Mouse (Mus musculus): ENCODE measurements at regions not wholly inside any gene's neighbourhood (a gene's known extent, or its start where the extent isn't known, plus 50 kb on each side); places are given as distances from the start of the nearest gene placed in this dataset.

- H3K27ac ChIP-seq (replicated peaks; ENCODE audit: low read depth, low read length), result no peak overlapping the region
- no peaks in the 10 kb centered on the region for H3K4me1 ChIP-seq (ENCODE audit: control insufficient read depth, insufficient read depth, low read length)
- ATAC-seq (ENCODE audit: insufficient number of reproducible peaks, low FRiP score, low TSS enrichment, low read depth), result no peak
- no peaks in the 10 kb centered on the region for H3K9me3 ChIP-seq (ENCODE audit: control insufficient read depth, low read length)
- no peak overlapping the region for H3K4me3 ChIP-seq (ENCODE audit: low read depth, low read length)
- H3K36me3 ChIP-seq (ENCODE audit: control insufficient read depth, insufficient read depth, low read length), result no peaks in the 10 kb centered on the region
- no peak for DNase-seq (ENCODE audit: low spot score)
- WGBS, result 69% methylated on average over 9 of the region's 9 CpGs
- H3K4me2 ChIP-seq (ENCODE audit: low read depth, severe bottlenecking), result no peak overlapping the region
- no peak overlapping the region for H3K9ac ChIP-seq (ENCODE audit: low read length)
- H3K27me3 ChIP-seq (ENCODE audit: control insufficient read depth, insufficient read depth, low read length), result no peaks in the 10 kb centered on the region
These were observed 646.3 kb downstream of the Rab28 start for GRCm38 (mm10) chr5:41061646-41062045.

- Histone ChIP-seq H3K4me2 (ENCODE audit: low read depth, severe bottlenecking) (no peak overlapping the region), H3K9me3 (ENCODE audit: control insufficient read depth, low read length) (no peaks in the 10 kb centered on the region), H3K27me3 (ENCODE audit: control insufficient read depth, insufficient read depth, low read length) (no peaks in the 10 kb centered on the region), H3K4me3 (ENCODE audit: low read depth, low read length) (no peak overlapping the region), H3K27ac (replicated peaks; ENCODE audit: low read depth, low read length) (no peak overlapping the region), H3K36me3 (ENCODE audit: control insufficient read depth, insufficient read depth, low read length) (no peaks in the 10 kb centered on the region), H3K9ac (ENCODE audit: low read length) (no peak overlapping the region), H3K4me1 (ENCODE audit: control insufficient read depth, insufficient read depth, low read length) (no peaks in the 10 kb centered on the region)
- DNase-seq (ENCODE audit: low spot score) (no peak), ATAC-seq (ENCODE audit: insufficient number of reproducible peaks, low FRiP score, low TSS enrichment, low read depth) (no peak)
- WGBS, result 44% methylated on average over 3 of the region's 3 CpGs
These were observed 646.7 kb downstream of the Rab28 start for GRCm38 (mm10) chr5:41061222-41061621.

- no peaks in the 10 kb centered on the region for H3K4me1 ChIP-seq (ENCODE audit: control insufficient read depth, insufficient read depth, low read length)
- H3K36me3 ChIP-seq (ENCODE audit: control insufficient read depth, insufficient read depth, low read length), result no peaks in the 10 kb centered on the region
- no peak overlapping the region for H3K9ac ChIP-seq (ENCODE audit: low read length)
- no peak overlapping the region for H3K4me2 ChIP-seq (ENCODE audit: low read depth, severe bottlenecking)
- DNase-seq (ENCODE audit: low spot score) (no peak), ATAC-seq (ENCODE audit: insufficient number of reproducible peaks, low FRiP score, low TSS enrichment, low read depth) (no peak)
- H3K9me3 ChIP-seq (ENCODE audit: control insufficient read depth, low read length), result no peaks in the 10 kb centered on the region
- no peak overlapping the region for H3K4me3 ChIP-seq (ENCODE audit: low read depth, low read length)
- WGBS, result 91% methylated on average over 3 of the region's 3 CpGs
- no peaks in the 10 kb centered on the region for H3K27me3 ChIP-seq (ENCODE audit: control insufficient read depth, insufficient read depth, low read length)
- no peak overlapping the region for H3K27ac ChIP-seq (replicated peaks; ENCODE audit: low read depth, low read length)
These were observed 649.9 kb downstream of the Rab28 start for GRCm38 (mm10) chr5:41058015-41058414.

GRCm38 (mm10) chr5:41051948-41052347 lies 656.0 kb downstream of the Rab28 start:
- Histone ChIP-seq H3K36me3 (ENCODE audit: control insufficient read depth, insufficient read depth, low read length) (no peaks in the 10 kb centered on the region), H3K4me2 (ENCODE audit: low read depth, severe bottlenecking) (no peak overlapping the region), H3K4me3 (ENCODE audit: low read depth, low read length) (no peak overlapping the region), H3K9me3 (ENCODE audit: control insufficient read depth, low read length) (no peaks in the 10 kb centered on the region), H3K9ac (ENCODE audit: low read length) (no peak overlapping the region), H3K27me3 (ENCODE audit: control insufficient read depth, insufficient read depth, low read length) (no peaks in the 10 kb centered on the region), H3K27ac (replicated peaks; ENCODE audit: low read depth, low read length) (no peak overlapping the region), H3K4me1 (ENCODE audit: control insufficient read depth, insufficient read depth, low read length) (no peaks in the 10 kb centered on the region)
- DNase-seq (ENCODE audit: low spot score) (no peak), ATAC-seq (ENCODE audit: insufficient number of reproducible peaks, low FRiP score, low TSS enrichment, low read depth) (0 out of 2 replicates have a peak, but pooled peaks have one; percentile 54)
- 32% methylated on average over 4 of the region's 4 CpGs for WGBS

- ATAC-seq (ENCODE audit: insufficient number of reproducible peaks, low FRiP score, low TSS enrichment, low read depth) (no peak), DNase-seq (ENCODE audit: low spot score) (no peak)
- H3K27ac ChIP-seq (replicated peaks; ENCODE audit: low read depth, low read length), result no peak overlapping the region
- 15% methylated on average over 1 of the region's 1 CpGs for WGBS
- H3K36me3 ChIP-seq (ENCODE audit: control insufficient read depth, insufficient read depth, low read length), result no peaks in the 10 kb centered on the region
- no peak overlapping the region for H3K4me2 ChIP-seq (ENCODE audit: low read depth, severe bottlenecking)
- no peak overlapping the region for H3K4me3 ChIP-seq (ENCODE audit: low read depth, low read length)
- no peaks in the 10 kb centered on the region for H3K4me1 ChIP-seq (ENCODE audit: control insufficient read depth, insufficient read depth, low read length)
- no peak overlapping the region for H3K9ac ChIP-seq (ENCODE audit: low read length)
- H3K27me3 ChIP-seq (ENCODE audit: control insufficient read depth, insufficient read depth, low read length), result no peaks in the 10 kb centered on the region
- H3K9me3 ChIP-seq (ENCODE audit: control insufficient read depth, low read length), result no peaks in the 10 kb centered on the region
These were observed 659.4 kb downstream of the Rab28 start for GRCm38 (mm10) chr5:41048515-41048914.

GRCm38 (mm10) chr5:41045221-41045620 lies 662.7 kb downstream of the Rab28 start:
- Histone ChIP-seq H3K36me3 (ENCODE audit: control insufficient read depth, insufficient read depth, low read length) (no peaks in the 10 kb centered on the region), H3K4me2 (ENCODE audit: low read depth, severe bottlenecking) (no peak overlapping the region), H3K9me3 (ENCODE audit: control insufficient read depth, low read length) (no peaks in the 10 kb centered on the region), H3K27ac (replicated peaks; ENCODE audit: low read depth, low read length) (no peak overlapping the region), H3K9ac (ENCODE audit: low read length) (no peak overlapping the region), H3K4me3 (ENCODE audit: low read depth, low read length) (no peak overlapping the region), H3K27me3 (ENCODE audit: control insufficient read depth, insufficient read depth, low read length) (no peaks in the 10 kb centered on the region), H3K4me1 (ENCODE audit: control insufficient read depth, insufficient read depth, low read length) (no peaks in the 10 kb centered on the region)
- WGBS, result 69% methylated on average over 1 of the region's 1 CpGs
- no peak for DNase-seq (ENCODE audit: low spot score)
- ATAC-seq (ENCODE audit: insufficient number of reproducible peaks, low FRiP score, low TSS enrichment, low read depth), result no peak

- H3K9ac ChIP-seq (ENCODE audit: low read length), result no peak overlapping the region
These were observed 663.5 kb downstream of the Rab28 start for GRCm38 (mm10) chr5:41044465-41044864.

GRCm38 (mm10) chr5:41038790-41039189 lies 669.2 kb downstream of the Rab28 start:
- Histone ChIP-seq H3K4me1 (ENCODE audit: control insufficient read depth, insufficient read depth, low read length) (no peaks in the 10 kb centered on the region), H3K9ac (ENCODE audit: low read length) (no peak overlapping the region), H3K27ac (replicated peaks; ENCODE audit: low read depth, low read length) (no peak overlapping the region), H3K27me3 (ENCODE audit: control insufficient read depth, insufficient read depth, low read length) (no peaks in the 10 kb centered on the region), H3K4me3 (ENCODE audit: low read depth, low read length) (no peak overlapping the region), H3K4me2 (ENCODE audit: low read depth, severe bottlenecking) (no peak overlapping the region), H3K36me3 (ENCODE audit: control insufficient read depth, insufficient read depth, low read length) (no peaks in the 10 kb centered on the region), H3K9me3 (ENCODE audit: control insufficient read depth, low read length) (no peaks in the 10 kb centered on the region)
- ATAC-seq (ENCODE audit: insufficient number of reproducible peaks, low FRiP score, low TSS enrichment, low read depth) (no peak), DNase-seq (ENCODE audit: low spot score) (no peak)
- 91% methylated on average over 4 of the region's 4 CpGs for WGBS

More at GRCm38 (mm10) chr5:41044465-41044864, 663.5 kb downstream of the Rab28 start:
- Histone ChIP-seq H3K4me3 (ENCODE audit: low read depth, low read length) (no peak overlapping the region), H3K4me2 (ENCODE audit: low read depth, severe bottlenecking) (no peak overlapping the region), H3K4me1 (ENCODE audit: control insufficient read depth, insufficient read depth, low read length) (no peaks in the 10 kb centered on the region), H3K27ac (replicated peaks; ENCODE audit: low read depth, low read length) (no peak overlapping the region), H3K9me3 (ENCODE audit: control insufficient read depth, low read length) (no peaks in the 10 kb centered on the region), H3K27me3 (ENCODE audit: control insufficient read depth, insufficient read depth, low read length) (no peaks in the 10 kb centered on the region), H3K36me3 (ENCODE audit: control insufficient read depth, insufficient read depth, low read length) (no peaks in the 10 kb centered on the region)
- DNase-seq (ENCODE audit: low spot score), result peak; percentile 87
- ATAC-seq (ENCODE audit: insufficient number of reproducible peaks, low FRiP score, low TSS enrichment, low read depth), result 0 out of 2 replicates have a peak, but pooled peaks have one; percentile 47

GRCm38 (mm10) chr5:41006692-41007091 lies 701.3 kb downstream of the Rab28 start:
- no peaks in the 10 kb centered on the region for H3K4me1 ChIP-seq (ENCODE audit: control insufficient read depth, insufficient read depth, low read length)
- no peak overlapping the region for H3K4me3 ChIP-seq (ENCODE audit: low read depth, low read length)
- ATAC-seq (ENCODE audit: insufficient number of reproducible peaks, low FRiP score, low TSS enrichment, low read depth), result no peak

More at GRCm38 (mm10) chr5:41006692-41007091, 701.3 kb downstream of the Rab28 start:
- Histone ChIP-seq H3K9me3 (ENCODE audit: control insufficient read depth, low read length) (no peaks in the 10 kb centered on the region), H3K9ac (ENCODE audit: low read length) (no peak overlapping the region), H3K27ac (replicated peaks; ENCODE audit: low read depth, low read length) (no peak overlapping the region), H3K4me2 (ENCODE audit: low read depth, severe bottlenecking) (no peak overlapping the region), H3K36me3 (ENCODE audit: control insufficient read depth, insufficient read depth, low read length) (no peaks in the 10 kb centered on the region), H3K27me3 (ENCODE audit: control insufficient read depth, insufficient read depth, low read length) (no peaks in the 10 kb centered on the region)
- WGBS, result 49% methylated on average over 3 of the region's 3 CpGs
- peak; percentile 30 for DNase-seq (ENCODE audit: low spot score)
